Mouse (Mus musculus) retina, embryonic 14.5 days (tissue): ENCODE data around the gene Armc12.

Source experiments
- DNase-seq: peaks from one replicate; pipeline ENCODE4 v3.0.0-alpha.2; 2015; ENCODE audit warnings: low spot score

The Armc12 gene

DNA sequence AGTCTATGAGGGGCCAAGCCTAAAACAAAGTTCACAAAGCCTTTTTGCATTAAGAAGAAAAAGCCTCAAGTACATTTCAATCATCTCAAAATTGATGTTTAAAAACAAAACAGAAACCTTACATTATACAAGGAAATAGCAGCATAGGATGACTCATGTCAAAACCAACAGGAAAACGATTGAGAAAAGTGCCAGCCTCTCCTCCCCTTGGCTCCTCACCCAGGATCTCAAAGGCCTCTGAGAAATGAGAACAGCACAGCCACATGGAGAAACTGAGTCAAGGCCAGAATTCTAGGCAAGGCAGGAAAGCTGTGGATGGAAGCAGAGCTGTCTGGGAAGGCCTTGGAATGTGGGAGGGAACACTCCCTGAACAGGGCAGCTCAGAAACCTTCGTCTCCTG, 58.0 kb downstream of the Armc12 start:
- no peak for DNase-seq
